Mouse (Mus musculus) heart, postnatal 10 days (tissue): ENCODE data around the gene Ptpa. TPM values are rescaled to one million over a fixed set of nuclear protein-coding genes. Genes with fewer than 3 reads are reported as not detected.
"Not testable (repeated sequence)": the region's sequence is repeated elsewhere in the genome, so short reads cannot be mapped to it uniquely, and the experiment has no call there.

ENCODE experiments used
- DNase-seq, 2 experiments: peaks; one replicate each; pipeline ENCODE4 v3.0.0; 2021
- intact Hi-C: fragments of 180-260 bp; cut with DNase I; formaldehyde crosslinking; loops from one replicate; pipeline ENCODE4 v1.15.1; 2025
- total RNA-seq, 2 experiments: library from RNA; stranded (reverse); gene quantifications; 2 replicates each; pipeline ENCODE4 v1.2.3; 2021

Gene Ptpa
- total RNA-seq, 2 experiments from 2014 or later = 125 to 133 TPM

- intact Hi-C loops = no loop called here
- no peak for DNase-seq
Observed at GRCm38 (mm10) chr2:30401581-30401980, 14.3 kb upstream of the Ptpa start.

- DNase-seq = no peak
- intact Hi-C loops = no loop called here
Observed at GRCm38 (mm10) chr2:30402351-30402826, 13.4 kb upstream of the Ptpa start.

- DNase-seq = no peak
- intact Hi-C loops = no loop called here
Observed at GRCm38 (mm10) chr2:30402843-30403242, 13.0 kb upstream of the Ptpa start.

GRCm38 (mm10) chr2:30403870-30404269 lies 12.0 kb upstream of the Ptpa start:
- intact Hi-C loops = no loop called here

GRCm38 (mm10) chr2:30407221-30407620 lies 8.6 kb upstream of the Ptpa start:
- intact Hi-C loops = no loop called here
- no peak for DNase-seq

More at GRCm38 (mm10) chr2:30403870-30404269, 12.0 kb upstream of the Ptpa start:
- DNase-seq = no peak

- intact Hi-C loops = no loop called here
- no peak for DNase-seq
Observed at GRCm38 (mm10) chr2:30407778-30408177, 8.1 kb upstream of the Ptpa start.

- no peak for DNase-seq
Observed at GRCm38 (mm10) chr2:30408452-30409100, 7.3 kb upstream of the Ptpa start.

GRCm38 (mm10) chr2:30409454-30410176 lies 6.2 kb upstream of the Ptpa start:
- DNase-seq = peak; percentile 82 to 85
- intact Hi-C loops = no loop called here

More at GRCm38 (mm10) chr2:30408452-30409100, 7.3 kb upstream of the Ptpa start:
- intact Hi-C loops = no loop called here

- intact Hi-C loops = no loop called here
- DNase-seq = no peak
Observed at GRCm38 (mm10) chr2:30413038-30413973, 2.5 kb upstream of the Ptpa start.

- no peak for DNase-seq
- intact Hi-C loops = no loop called here
Observed at GRCm38 (mm10) chr2:30414101-30414500, 1.7 kb upstream of the Ptpa start.

- intact Hi-C loops = no loop called here
- no peak for DNase-seq
Observed at GRCm38 (mm10) chr2:30414681-30415080, 1.2 kb upstream of the Ptpa start.

- intact Hi-C loops = no loop called here
Observed at GRCm38 (mm10) chr2:30415157-30415935, 493 bp upstream of the Ptpa start, which contains the start of gene Crat. Gene Crat, minus strand, starts transcription at chr2:30415813.

GRCm38 (mm10) chr2:30416649-30416965 lies 768 bp downstream of the Ptpa start:
- intact Hi-C loops = no loop called here
- no peak for DNase-seq

More at GRCm38 (mm10) chr2:30415157-30415935, 493 bp upstream of the Ptpa start, which contains the start of gene Crat:
- peak; percentile 95 to 98 for DNase-seq

- intact Hi-C loops, DNase-seq: not testable (repeated sequence)
Observed at GRCm38 (mm10) chr2:30417154-30417553, 1.3 kb downstream of the Ptpa start.

- DNase-seq = no peak
- intact Hi-C loops = no loop called here
Observed at GRCm38 (mm10) chr2:30417595-30418165, 1.8 kb downstream of the Ptpa start.

GRCm38 (mm10) chr2:30418259-30418658 lies 2.4 kb downstream of the Ptpa start:
- intact Hi-C loops = no loop called here
- DNase-seq = no peak

GRCm38 (mm10) chr2:30419112-30419511 lies 3.3 kb downstream of the Ptpa start:
- intact Hi-C loops = no loop called here
- DNase-seq = no peak

GRCm38 (mm10) chr2:30421432-30421831 lies 5.6 kb downstream of the Ptpa start:
- intact Hi-C loops = no loop called here
- no peak for DNase-seq

GRCm38 (mm10) chr2:30429156-30429555 lies 13.3 kb downstream of the Ptpa start:
- intact Hi-C loops = no loop called here
- peak; percentile 78 to 81 for DNase-seq
